Mouse (Mus musculus) cerebellum, postnatal 14 days (tissue): ENCODE measurements around the gene Gstp1.
A peak's percentile ranks its signal among the peaks of the same experiment; 100 is the strongest.
"Not testable (repeated sequence)": the region's sequence is repeated elsewhere in the genome, so short reads cannot be mapped to it uniquely, and the experiment has no call there.

Source experiments
- DNase-seq, 2 experiments: peaks; one replicate each; pipeline ENCODE4 v3.0.0; 2021; ENCODE audit warnings: mixed read lengths in 2 of 2

Gstp1 gene

GRCm38 (mm10) chr19:4037154-4037787 lies 514 bp downstream of the Gstp1 start:
- DNase-seq = not testable (repeated sequence)

GRCm38 (mm10) chr19:4036327-4037045 lies 1.3 kb downstream of the Gstp1 start:
- DNase-seq = no peak

- no peak for DNase-seq
Observed at GRCm38 (mm10) chr19:4033742-4034141, 4.0 kb downstream of the Gstp1 start.

DNA sequence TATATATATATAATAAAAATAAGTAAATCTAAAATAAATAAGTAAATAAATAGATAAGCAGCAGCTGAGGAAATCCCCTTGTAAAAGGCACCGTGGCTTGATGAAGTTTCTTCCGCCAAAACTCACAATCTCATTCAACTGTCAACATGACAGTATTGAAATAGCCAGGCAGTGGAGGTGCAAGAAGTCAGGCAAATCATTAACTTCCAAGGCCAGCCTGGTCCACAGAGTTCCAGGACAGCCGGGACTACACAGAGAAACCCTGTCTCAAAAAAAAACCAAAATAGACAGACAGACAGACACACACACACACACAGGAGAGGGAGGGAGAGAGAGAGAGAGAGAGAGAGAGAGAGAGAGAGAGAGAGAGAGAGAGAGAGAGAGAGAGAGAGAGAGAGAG lies 4.5 kb downstream of the Gstp1 start:
- DNase-seq = no peak

GRCm38 (mm10) chr19:4032668-4033067 lies 5.1 kb downstream of the Gstp1 start:
- DNase-seq = no peak

DNA sequence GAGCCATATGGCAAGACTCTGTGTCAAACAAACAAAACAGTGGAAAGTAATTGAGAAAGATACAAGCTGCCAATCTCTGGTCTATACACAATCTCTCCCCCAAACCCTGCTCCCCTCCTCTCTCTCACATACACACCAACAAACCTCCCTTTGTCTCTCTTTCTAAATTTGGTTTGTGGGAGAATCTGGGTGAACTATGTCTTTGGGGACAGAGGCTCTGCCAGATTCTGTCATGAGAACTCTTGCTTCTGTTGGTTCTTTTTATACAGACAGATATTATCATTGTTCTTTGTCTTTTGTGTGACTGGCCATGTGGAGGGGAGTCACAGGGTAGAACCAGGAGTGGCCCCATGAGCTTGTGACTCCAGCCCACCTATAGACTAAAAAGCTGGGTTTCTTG lies 10.2 kb downstream of the Gstp1 start:
- DNase-seq = no peak

GRCm38 (mm10) chr19:4023185-4023584 lies 14.6 kb downstream of the Gstp1 start:
- DNase-seq = no peak

- DNase-seq = peak; percentile 88 to 90
Observed at GRCm38 (mm10) chr19:4018743-4019583, 18.8 kb downstream of the Gstp1 start.

DNA sequence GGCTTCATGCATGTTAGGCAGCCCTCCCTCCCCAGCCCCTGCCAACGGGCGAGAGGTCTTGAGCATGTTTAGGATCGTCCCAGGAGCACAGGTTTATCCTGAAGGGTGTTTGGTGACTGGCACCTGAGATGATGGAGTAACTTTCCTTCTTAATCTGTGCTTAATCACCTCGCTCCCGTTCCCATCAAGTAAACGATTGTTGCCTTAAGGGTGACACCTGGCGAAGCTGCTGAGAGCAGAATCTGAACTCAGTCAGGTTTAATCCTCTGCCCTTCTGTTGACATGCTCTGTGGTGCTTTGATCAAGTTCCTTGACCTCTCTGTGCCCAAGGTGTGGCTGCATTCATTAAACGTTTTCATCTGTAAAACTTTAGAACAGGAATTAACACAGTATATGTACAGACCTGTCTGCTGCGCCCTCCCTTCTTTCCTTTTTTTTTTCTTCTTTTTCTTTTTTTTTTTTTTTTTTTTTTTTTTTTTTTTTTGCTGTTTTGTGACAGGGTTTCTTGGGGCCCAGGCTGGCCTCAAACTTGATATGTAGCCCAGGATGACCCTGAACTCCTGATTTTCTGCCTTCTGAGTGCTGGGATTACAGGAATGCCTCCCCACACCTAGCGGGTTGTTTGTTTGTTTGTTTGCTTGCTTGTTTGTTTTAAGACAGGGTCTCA lies 19.7 kb downstream of the Gstp1 start:
- no peak for DNase-seq

GRCm38 (mm10) chr19:4015635-4016034 lies 22.1 kb downstream of the Gstp1 start:
- DNase-seq = no peak

GRCm38 (mm10) chr19:4014802-4015201 lies 23.0 kb downstream of the Gstp1 start:
- no peak for DNase-seq

DNA sequence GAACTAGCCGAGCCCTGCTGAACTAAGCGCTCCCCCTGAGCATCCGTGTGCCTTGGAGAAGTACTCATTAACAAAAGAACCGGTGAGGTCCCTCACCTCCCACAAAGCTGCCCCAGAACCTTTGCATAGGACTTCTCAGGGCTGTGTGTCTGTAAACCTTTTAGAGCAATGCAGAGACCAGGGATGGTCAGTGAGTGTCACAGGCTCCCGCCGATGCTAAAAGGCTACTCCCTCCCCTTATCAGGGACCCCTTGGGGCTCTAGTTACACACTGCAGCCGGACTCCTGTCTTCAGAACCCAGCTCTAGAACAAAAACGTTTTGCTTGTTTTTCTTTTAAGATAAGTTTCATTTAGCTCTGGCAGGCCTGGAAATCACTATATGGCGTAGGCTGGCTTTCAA lies 24.7 kb downstream of the Gstp1 start:
- DNase-seq = no peak

GRCm38 (mm10) chr19:4012432-4013022 lies 25.3 kb downstream of the Gstp1 start, which contains the start of gene Ndufv1:
TSS of gene Ndufv1 (minus strand) at chr19:4012806.
- peak; percentile 96 to 98 for DNase-seq

DNA sequence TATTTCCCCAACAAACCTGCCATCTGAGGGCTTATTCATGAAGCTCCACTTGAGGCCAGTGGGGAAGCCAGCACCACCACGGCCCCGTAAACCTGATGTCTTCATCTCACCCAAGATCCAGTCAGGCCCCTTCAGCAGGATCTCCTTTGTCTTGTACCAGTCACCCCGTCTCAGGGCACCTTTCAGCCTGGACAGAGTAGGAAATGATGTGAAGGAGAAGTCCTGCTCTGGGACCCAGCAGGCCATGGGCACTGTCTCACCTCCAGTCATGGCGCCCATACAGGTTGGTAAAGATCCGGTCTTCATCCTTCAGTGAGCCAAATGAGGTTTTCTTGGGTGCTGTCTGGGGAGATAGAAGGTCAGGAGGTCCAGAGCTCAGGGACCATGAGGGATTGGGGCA lies 26.7 kb downstream of the Gstp1 start:
- peak in 1 of 2 experiments; percentile 10 for DNase-seq

DNA sequence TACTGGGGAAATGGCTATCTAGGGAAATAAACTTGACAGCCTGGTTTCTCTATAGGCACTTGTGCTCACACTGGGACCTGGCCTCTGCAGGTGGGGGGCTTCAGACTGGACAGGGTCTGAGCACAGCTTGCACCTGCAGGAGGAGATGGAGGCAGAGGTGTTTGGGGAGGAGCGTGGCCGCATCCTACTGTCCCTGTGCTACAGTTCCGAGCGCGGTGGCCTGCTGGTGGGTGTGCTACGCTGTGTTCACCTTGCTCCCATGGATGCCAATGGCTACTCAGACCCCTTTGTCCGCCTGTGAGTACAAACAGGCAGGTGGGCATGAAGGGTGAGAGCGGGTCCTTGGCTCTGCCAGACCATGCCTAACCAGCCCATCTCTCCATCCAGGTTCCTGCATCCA lies 31.8 kb downstream of the Gstp1 start:
- no peak for DNase-seq

DNA sequence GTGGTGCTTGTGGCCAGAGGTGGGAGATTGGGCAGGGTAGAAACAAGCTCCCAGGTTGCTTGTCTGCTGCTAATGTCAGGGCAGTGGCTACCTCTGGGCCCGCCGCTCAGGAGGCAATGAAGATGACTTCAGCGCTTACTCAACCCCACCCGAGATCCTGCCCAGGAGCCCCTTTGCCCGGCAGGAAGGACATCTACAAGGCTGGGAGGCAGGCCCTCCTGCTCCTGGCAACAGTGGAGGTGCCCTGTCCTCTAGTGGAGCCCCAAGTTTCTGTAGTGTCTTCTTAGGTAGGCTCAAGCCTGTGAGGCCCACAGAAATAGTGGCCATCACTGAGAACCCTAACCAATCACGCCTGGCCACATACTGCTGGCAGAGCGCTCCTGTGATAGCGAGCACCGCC lies 32.7 kb downstream of the Gstp1 start:
- DNase-seq = no peak

GRCm38 (mm10) chr19:4004331-4004730 lies 33.5 kb downstream of the Gstp1 start:
- DNase-seq = peak in 1 of 2 experiments; percentile 12

- no peak for DNase-seq
Observed at GRCm38 (mm10) chr19:4003641-4004040, 34.1 kb downstream of the Gstp1 start.

DNA sequence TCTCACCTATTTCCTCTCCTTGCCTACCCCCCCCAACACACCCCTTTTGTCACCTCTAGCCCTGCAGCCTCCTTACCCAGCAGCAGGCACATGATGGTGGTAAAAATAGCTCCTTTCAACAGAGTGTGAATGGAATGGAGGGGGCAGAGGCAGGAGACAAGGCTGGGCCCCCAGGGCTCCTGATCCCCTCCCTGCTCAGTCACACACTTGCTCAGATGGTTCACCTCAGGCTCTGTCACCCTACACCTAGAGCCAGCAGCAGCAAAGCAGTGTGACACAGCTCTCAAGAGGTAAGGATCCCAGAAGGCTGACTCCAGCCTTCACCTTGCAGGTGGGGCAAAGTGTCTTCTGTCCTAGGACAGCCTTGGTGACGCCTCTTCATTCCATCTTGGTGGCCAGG lies 34.7 kb downstream of the Gstp1 start, which contains the start of gene Doc2g:
TSS of gene Doc2g (plus strand) at position 202 of the 400 bp plus-strand sequence.
- DNase-seq = no peak

GRCm38 (mm10) chr19:4001752-4002151 lies 36.0 kb downstream of the Gstp1 start:
- no peak for DNase-seq

GRCm38 (mm10) chr19:4000949-4001525 lies 36.7 kb downstream of the Gstp1 start:
- DNase-seq = peak in 1 of 2 experiments; percentile 26
